Mouse (Mus musculus) hindbrain, postnatal 0 days (tissue): ENCODE results near the gene Adss. TPM values are rescaled to one million over a fixed set of nuclear protein-coding genes. Genes with fewer than 3 reads are reported as not detected.

Experiments used
- ATAC-seq: fragments of 200-750 bp; cut with Nextera tagmentation; 2 replicates; pipeline ENCODE4 v1.8.0; 2017; ENCODE audit warnings: mild to moderate bottlenecking, moderate TSS enrichment, moderate library complexity
- DNase-seq: peaks from one replicate; pipeline ENCODE4 v3.0.0-alpha.2; 2015; ENCODE audit warnings: low spot score
- H3K27ac ChIP-seq: fragments of 300-500 bp; sonication (generic); 2 replicates; pipeline ENCODE4 v1.5.1; 2014; ENCODE audit warnings: mild to moderate bottlenecking
- H3K27me3 ChIP-seq: fragments of 300-500 bp; sonication (generic); 2 replicates; pipeline ENCODE4 v1.6.1; 2014; ENCODE audit warnings: low read length, mixed read lengths; ENCODE audit not compliant: insufficient read depth
- H3K36me3 ChIP-seq: fragments of 300-500 bp; sonication (generic); 2 replicates; pipeline ENCODE4 v1.6.1; 2014; ENCODE audit warnings: low read length, mixed read lengths; ENCODE audit not compliant: insufficient read depth
- H3K4me1 ChIP-seq: fragments of 300-500 bp; sonication (generic); 2 replicates; pipeline ENCODE4 v1.6.1; 2014; ENCODE audit warnings: antibody characterized with exemption, low read length, mixed read lengths; ENCODE audit not compliant: insufficient read depth
- H3K4me2 ChIP-seq: fragments of 300-500 bp; sonication (generic); 2 replicates; pipeline ENCODE4 v1.6.1; 2014; ENCODE audit warnings: low read depth, mild to moderate bottlenecking, low read length, moderate library complexity, mixed read lengths
- H3K4me3 ChIP-seq: fragments of 300-500 bp; sonication (generic); 2 replicates; pipeline ENCODE4 v1.5.1; 2014; ENCODE audit warnings: low read length
- H3K9ac ChIP-seq: fragments of 300-500 bp; sonication (generic); replicated peaks from 2 replicates; pipeline ENCODE4 v1.6.1; 2014; ENCODE audit warnings: mild to moderate bottlenecking, low read length, moderate library complexity, mixed read lengths
- H3K9me3 ChIP-seq: fragments of 300-500 bp; sonication (generic); 2 replicates; pipeline ENCODE4 v1.6.1; 2016; ENCODE audit warnings: low read length, mixed read lengths
- CTCF ChIP-seq: IDR thresholded peaks from 2 replicates; pipeline ENCODE4 v1.5.1; 2016; ENCODE audit warnings: antibody characterized with exemption, control low read depth, low read depth
- WGBS: fragments of 180-500 bp; shearing (Covaris S2); extraction: QIAGEN DNeasy Blood & Tissue Kit; methylation state at CpG from one replicate; pipeline ENCODE4 v1.1.7; 2014; 5-methylcytosine and 5-hydroxymethylcytosine counted together
- polyA plus RNA-seq: library from polyadenylated mRNA; unstranded; fragments of >200 nt; fragmentation: Nextera tagmentation; extraction: Ambion mirVana; gene quantifications from 2 replicates; pipeline ENCODE4 v1.2.1, GENCODE M21; 2015
- total RNA-seq: library from RNA; depleted of rRNA; stranded (reverse); fragments of >200 nt; gene quantifications from 2 replicates; pipeline ENCODE4 v1.2.3, GENCODE M21; 2014

The Adss gene
- total and polyA plus RNA-seq, 2 experiments from 2014 or later, result 51.3 to 55.3 TPM

GRCm38 (mm10) chr1:177729043-177730024 lies 67.0 kb downstream of the Adss start, which contains the start of gene 1700016C15Rik:
Gene 1700016C15Rik, plus strand, starts transcription at chr1:177729814.
- TF ChIP-seq CTCF, result no peak
- no peaks in the 10 kb centered on the region for H3K9me3 ChIP-seq
- no peak within 1 kb of the TSS for H3K27ac ChIP-seq
- DNase-seq, result no peak
- H3K4me1 ChIP-seq, result no peaks in the 10 kb centered on the region
- H3K27me3 ChIP-seq, result no peaks in the 10 kb centered on the region
- H3K4me3 ChIP-seq, result no peak within 1 kb of the TSS
- H3K36me3 ChIP-seq, result no peaks in the 10 kb centered on the region
- WGBS, result 69% methylated on average over 11 of the region's 11 CpGs
- ATAC-seq, result no peak
- H3K4me2 ChIP-seq, result no peak within 1 kb of the TSS
- no peak within 1 kb of the TSS for H3K9ac ChIP-seq

GRCm38 (mm10) chr1:177727883-177728525 lies 68.3 kb downstream of the Adss start:
- no peak for TF ChIP-seq CTCF
- no peak for ATAC-seq
- 92% methylated on average over 3 of the region's 3 CpGs for WGBS

GRCm38 (mm10) chr1:177726870-177727269 lies 69.4 kb downstream of the Adss start:
- Histone ChIP-seq H3K27me3 (no peaks in the 10 kb centered on the region), H3K9ac (no peak overlapping the region), H3K4me2 (no peak overlapping the region), H3K4me3 (no peak overlapping the region), H3K27ac (no peak overlapping the region), H3K9me3 (no peaks in the 10 kb centered on the region), H3K36me3 (no peaks in the 10 kb centered on the region), H3K4me1 (no peaks in the 10 kb centered on the region)
- no peak for DNase-seq
- ATAC-seq, result no peak
- 78% methylated on average over 5 of the region's 5 CpGs for WGBS
- no peak for TF ChIP-seq CTCF

More at GRCm38 (mm10) chr1:177727883-177728525, 68.3 kb downstream of the Adss start:
- no peaks in the 10 kb centered on the region for H3K4me1 ChIP-seq
- H3K27me3 ChIP-seq, result no peaks in the 10 kb centered on the region
- H3K27ac ChIP-seq, result no peak overlapping the region
- H3K9me3 ChIP-seq, result no peaks in the 10 kb centered on the region
- no peak overlapping the region for H3K4me3 ChIP-seq
- H3K9ac ChIP-seq, result no peak overlapping the region
- no peak for DNase-seq
- no peaks in the 10 kb centered on the region for H3K36me3 ChIP-seq
- H3K4me2 ChIP-seq, result no peak overlapping the region

GRCm38 (mm10) chr1:177723786-177724185 lies 72.5 kb downstream of the Adss start:
- ATAC-seq (no peak), DNase-seq (no peak)
- Histone ChIP-seq H3K4me2 (no peak overlapping the region), H3K27ac (no peak overlapping the region), H3K36me3 (no peaks in the 10 kb centered on the region), H3K4me3 (no peak overlapping the region), H3K4me1 (peaks cover 5% of the 10 kb centered on the region; the same call in 1 of the 2 replicates), H3K9me3 (no peaks in the 10 kb centered on the region), H3K9ac (no peak overlapping the region), H3K27me3 (no peaks in the 10 kb centered on the region)
- WGBS, result 76% methylated on average over 4 of the region's 4 CpGs
- no peak for TF ChIP-seq CTCF

- Histone ChIP-seq H3K4me3 (no peak overlapping the region), H3K36me3 (no peaks in the 10 kb centered on the region), H3K27ac (no peak overlapping the region), H3K4me2 (no peak overlapping the region), H3K4me1 (peaks cover 9% of the 10 kb centered on the region; the same call in 1 of the 2 replicates), H3K27me3 (no peaks in the 10 kb centered on the region), H3K9me3 (no peaks in the 10 kb centered on the region), H3K9ac (no peak overlapping the region)
- ATAC-seq (no peak), DNase-seq (no peak)
- 69% methylated on average over 3 of the region's 3 CpGs for WGBS
- no peak for TF ChIP-seq CTCF
These were observed 77.3 kb downstream of the Adss start for GRCm38 (mm10) chr1:177719029-177719427.

- TF ChIP-seq CTCF, result no peak
- H3K4me2 ChIP-seq, result no peak overlapping the region
- whole genome bisulfite sequencing, result 25% methylated on average over 11 of the region's 11 CpGs
- H3K4me3 ChIP-seq, result no peak overlapping the region
- no peak overlapping the region for H3K27ac ChIP-seq
- H3K9me3 ChIP-seq, result no peaks in the 10 kb centered on the region
- H3K27me3 ChIP-seq, result no peaks in the 10 kb centered on the region
- peaks cover 9% of the 10 kb centered on the region; the same call in 1 of the 2 replicates for H3K4me1 ChIP-seq
- no peak overlapping the region for H3K9ac ChIP-seq
- ATAC-seq (no peak), DNase-seq (peak; percentile 7)
- H3K36me3 ChIP-seq, result no peaks in the 10 kb centered on the region
These were observed 77.8 kb downstream of the Adss start for GRCm38 (mm10) chr1:177718340-177719028.
